Mouse (Mus musculus) hindbrain, embryonic 16.5 days (tissue): ENCODE measurements at regions not wholly inside any gene's neighbourhood (a gene's known extent, or its start where the extent isn't known, plus 50 kb on each side); places are given as distances from the start of the nearest gene placed in this dataset.

Experiments
- ATAC-seq: fragments of 200-750 bp; cut with Nextera tagmentation; 2 replicates; pipeline ENCODE4 v1.8.0; 2017; ENCODE audit warnings: moderate TSS enrichment, moderate library complexity
- H3K27ac ChIP-seq: fragments of 300-500 bp; sonication (generic); 2 replicates; pipeline ENCODE4 v1.5.1; 2014; ENCODE audit warnings: low read depth, mild to moderate bottlenecking, control low read depth, low read length, moderate library complexity
- H3K27me3 ChIP-seq: fragments of 300-500 bp; sonication (generic); replicated peaks from 2 replicates; pipeline ENCODE4 v1.6.1; 2014; ENCODE audit warnings: low read length; ENCODE audit not compliant: control insufficient read depth, insufficient read depth
- H3K36me3 ChIP-seq: fragments of 300-500 bp; sonication (generic); 2 replicates; pipeline ENCODE4 v1.6.1; 2014; ENCODE audit warnings: mild to moderate bottlenecking, low read length, moderate library complexity, mixed read lengths; ENCODE audit not compliant: control insufficient read depth, insufficient read depth
- H3K4me1 ChIP-seq: fragments of 300-500 bp; sonication (generic); 2 replicates; pipeline ENCODE4 v1.6.1; 2014; ENCODE audit warnings: low read depth, low read length; ENCODE audit not compliant: control insufficient read depth, insufficient read depth
- H3K4me2 ChIP-seq: fragments of 300-500 bp; sonication (generic); 2 replicates; pipeline ENCODE4 v1.6.1; 2014; ENCODE audit warnings: mild to moderate bottlenecking, low read length, control low read depth, moderate library complexity
- H3K4me3 ChIP-seq: fragments of 300-500 bp; sonication (generic); 2 replicates; pipeline ENCODE4 v1.5.1; 2014; ENCODE audit warnings: mild to moderate bottlenecking, low read length, control low read depth, moderate library complexity
- H3K9ac ChIP-seq: fragments of 300-500 bp; sonication (generic); 2 replicates; pipeline ENCODE4 v1.6.1; 2014; ENCODE audit warnings: low read depth, mild to moderate bottlenecking, control low read depth, low read length, moderate library complexity
- H3K9me3 ChIP-seq: fragments of 300-500 bp; sonication (generic); 2 replicates; pipeline ENCODE4 v1.6.1; 2014; ENCODE audit warnings: mild to moderate bottlenecking, low read length, moderate library complexity; ENCODE audit not compliant: control insufficient read depth
- WGBS: fragments of 180-500 bp; shearing (Covaris S2); extraction: QIAGEN DNeasy Blood & Tissue Kit; methylation state at CpG from one replicate; pipeline ENCODE4 v1.1.7; 2014; 5-methylcytosine and 5-hydroxymethylcytosine counted together

DNA sequence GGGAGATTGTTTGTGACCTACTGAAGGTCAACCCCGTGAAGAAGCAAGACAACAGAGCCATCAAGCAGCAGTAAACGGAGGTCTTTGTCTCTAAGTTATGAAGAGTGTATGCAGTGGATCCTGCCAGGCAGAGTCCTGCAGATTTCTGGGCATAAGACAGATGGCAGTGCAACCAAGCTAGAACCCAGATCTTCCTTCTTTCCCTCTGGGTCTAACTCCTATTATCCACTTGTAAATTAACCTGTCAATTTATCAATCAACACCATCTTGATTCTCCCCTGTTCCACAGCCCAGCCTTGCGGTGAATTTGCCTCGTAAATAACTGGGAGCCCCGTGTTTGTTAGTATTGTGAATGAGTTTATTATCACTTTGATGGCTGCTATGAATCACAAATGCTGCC lies 555.7 kb downstream of the Nr2f2 start:
- no peak overlapping the region for H3K27ac ChIP-seq
- peak; percentile 76 for ATAC-seq
- WGBS: 11% methylated on average over 5 of the region's 5 CpGs
- no peaks in the 10 kb centered on the region for H3K9me3 ChIP-seq
- no peak overlapping the region for H3K4me3 ChIP-seq
- no peaks in the 10 kb centered on the region for H3K4me1 ChIP-seq
- no peak overlapping the region for H3K9ac ChIP-seq
- H3K4me2 ChIP-seq: peak overlapping the region; percentile 22
- no peaks in the 10 kb centered on the region for H3K27me3 ChIP-seq
- no peaks in the 10 kb centered on the region for H3K36me3 ChIP-seq

DNA sequence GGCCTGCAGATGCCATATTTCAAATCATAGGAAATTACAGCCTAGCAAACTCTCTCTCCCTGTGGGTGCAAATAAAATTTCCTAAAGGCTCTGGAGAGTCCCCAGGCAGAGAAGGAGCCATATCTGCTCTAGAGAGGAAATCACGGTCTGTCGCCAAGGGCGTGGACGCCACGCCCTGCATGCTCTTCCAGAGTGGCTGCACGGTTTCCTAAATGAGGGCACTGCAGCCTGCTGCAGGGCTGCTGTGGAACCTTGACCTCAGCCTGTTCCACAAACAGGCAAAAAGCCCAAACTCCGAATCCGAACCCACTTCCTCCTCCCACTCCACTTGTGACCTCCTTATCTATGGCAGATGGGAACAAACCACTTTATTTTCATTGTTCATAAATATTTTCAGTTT lies 559.3 kb downstream of the Nr2f2 start:
- Histone ChIP-seq H3K9me3 (no peaks in the 10 kb centered on the region), H3K36me3 (no peaks in the 10 kb centered on the region), H3K4me1 (no peaks in the 10 kb centered on the region), H3K27me3 (no peaks in the 10 kb centered on the region), H3K4me3 (no peak overlapping the region), H3K4me2 (no peak overlapping the region), H3K9ac (no peak overlapping the region), H3K27ac (no peak overlapping the region)
- 43% methylated on average over 8 of the region's 8 CpGs for whole genome bisulfite sequencing
- no peak for ATAC-seq

DNA sequence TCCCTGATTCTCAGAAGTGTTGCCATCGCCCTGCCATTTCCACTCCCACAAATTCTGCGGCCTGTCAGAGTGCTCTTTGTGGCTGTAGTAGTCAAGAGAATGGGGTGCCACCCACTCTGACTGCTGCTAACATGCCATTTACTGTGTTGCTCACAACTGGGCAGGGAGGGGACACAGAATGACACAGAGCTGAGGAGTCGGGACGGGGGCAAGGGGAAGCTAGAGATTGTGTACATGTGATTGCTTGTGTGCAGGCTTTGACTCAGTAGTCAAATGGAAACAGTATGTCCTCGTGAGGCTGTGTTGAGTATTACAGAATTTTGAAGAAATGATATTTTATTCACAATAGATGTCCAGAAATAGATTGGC lies 595.6 kb downstream of the Nr2f2 start:
- no peaks in the 10 kb centered on the region for H3K36me3 ChIP-seq
- H3K4me1 ChIP-seq: peaks cover 3% of the 10 kb centered on the region
- ATAC-seq: no peak
- H3K9me3 ChIP-seq: no peaks in the 10 kb centered on the region
- WGBS: 68% methylated on average over 5 of the region's 5 CpGs
- no peaks in the 10 kb centered on the region; the same call in 1 of the 2 replicates for H3K27me3 ChIP-seq
- no peak overlapping the region for H3K27ac ChIP-seq
- no peak overlapping the region for H3K9ac ChIP-seq
- H3K4me2 ChIP-seq: no peak overlapping the region
- no peak overlapping the region for H3K4me3 ChIP-seq

DNA sequence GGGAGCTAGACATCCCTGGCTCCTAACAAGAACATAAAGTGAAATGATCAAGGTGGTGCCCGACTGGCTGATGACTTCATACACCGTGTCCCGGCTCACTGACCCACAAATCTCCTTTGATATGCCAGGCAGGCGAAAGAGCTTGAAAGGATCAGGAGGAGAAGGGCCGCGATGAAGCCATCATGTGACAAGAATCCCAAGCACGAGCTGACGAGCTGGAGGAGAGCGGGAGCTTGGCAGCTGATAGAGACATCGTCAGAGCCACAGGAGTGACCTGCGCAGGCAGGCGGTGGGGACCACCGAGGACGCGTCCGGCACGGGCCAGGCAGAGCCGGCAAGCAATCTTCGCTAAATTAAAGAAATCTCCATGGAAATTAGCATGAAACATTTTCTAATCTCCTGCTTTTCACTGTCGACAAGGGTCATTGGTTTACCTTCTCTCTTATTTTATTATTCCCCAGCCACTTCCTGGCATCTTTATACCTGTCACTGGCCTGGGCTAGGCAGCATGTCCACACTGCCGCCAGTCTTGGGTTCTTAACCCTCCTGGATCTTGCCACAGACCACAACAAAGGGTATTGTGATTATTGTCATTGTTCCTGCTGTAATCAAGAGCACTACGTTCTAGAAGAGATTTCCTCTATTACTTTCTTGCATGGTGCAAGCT lies 596.1 kb downstream of the Nr2f2 start:
- no peak overlapping the region for H3K27ac ChIP-seq

DNA sequence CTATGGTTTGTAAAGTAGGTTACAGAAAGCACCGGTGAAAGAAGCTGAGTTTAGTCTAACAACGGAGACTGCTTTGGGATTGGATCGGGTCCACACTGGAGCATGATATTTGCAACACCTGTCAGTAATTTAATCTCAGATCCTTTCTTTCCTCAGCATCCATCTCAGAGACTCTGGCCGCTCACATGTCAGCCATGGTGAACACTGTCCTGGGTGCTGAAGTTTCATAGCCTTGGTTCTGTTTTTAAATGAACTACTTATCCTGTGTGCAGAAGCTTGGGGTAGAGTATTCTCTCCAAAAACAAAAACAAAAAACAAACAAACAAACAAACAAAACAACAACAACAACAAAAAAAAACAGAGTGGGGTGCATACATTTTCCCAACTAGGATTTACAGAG lies 600.1 kb downstream of the Nr2f2 start:
- H3K4me1 ChIP-seq: peaks cover 3% of the 10 kb centered on the region
- no peaks in the 10 kb centered on the region for H3K27me3 ChIP-seq
- H3K9ac ChIP-seq: no peak overlapping the region

More for the DNA sequence above, 596.1 kb downstream of the Nr2f2 start:
- H3K4me1 ChIP-seq: peaks cover 3% of the 10 kb centered on the region
- peak; percentile 71; the same call in 1 of the 2 replicates for ATAC-seq
- H3K27me3 ChIP-seq: no peaks in the 10 kb centered on the region
- 32% methylated on average over 22 of the region's 22 CpGs for WGBS
- H3K36me3 ChIP-seq: no peaks in the 10 kb centered on the region
- peak overlapping the region; percentile 48 for H3K4me2 ChIP-seq
- 0 out of 2 replicates have a peak overlapping the region, but pooled peaks have one; percentile 17 for H3K9ac ChIP-seq
- no peaks in the 10 kb centered on the region for H3K9me3 ChIP-seq
- peak overlapping the region; percentile 20 for H3K4me3 ChIP-seq

DNA sequence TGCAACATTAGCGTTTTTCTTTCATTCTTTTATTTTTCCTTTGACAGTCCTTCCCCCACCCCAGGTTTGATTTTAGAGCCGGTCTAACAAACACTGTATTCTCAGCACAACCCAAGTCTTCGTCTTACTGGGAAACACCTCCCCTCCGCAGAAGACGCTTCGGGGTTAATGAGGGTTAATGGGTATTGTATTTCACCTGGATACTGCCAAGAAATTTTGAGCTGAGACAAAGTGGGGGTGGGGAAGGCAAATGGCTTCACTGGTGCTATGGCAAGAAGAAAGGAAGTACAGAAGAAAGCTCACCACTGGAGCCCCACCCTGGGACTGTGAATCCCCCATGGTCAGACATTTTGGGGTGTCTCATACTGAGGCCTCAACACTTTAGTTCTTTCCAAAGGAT lies 626.0 kb downstream of the Nr2f2 start:
- Histone ChIP-seq H3K4me1 (no peaks in the 10 kb centered on the region), H3K27ac (no peak overlapping the region), H3K4me3 (no peak overlapping the region), H3K27me3 (no peaks in the 10 kb centered on the region), H3K9me3 (no peaks in the 10 kb centered on the region), H3K4me2 (no peak overlapping the region), H3K9ac (no peak overlapping the region), H3K36me3 (no peaks in the 10 kb centered on the region)
- 65% methylated on average over 6 of the region's 6 CpGs for WGBS
- ATAC-seq: no peak

More for the DNA sequence above, 600.1 kb downstream of the Nr2f2 start:
- Histone ChIP-seq H3K36me3 (no peaks in the 10 kb centered on the region), H3K4me2 (no peak overlapping the region), H3K9me3 (no peaks in the 10 kb centered on the region), H3K4me3 (no peak overlapping the region), H3K27ac (no peak overlapping the region)
- ATAC-seq: no peak
- WGBS: 66% methylated on average over 4 of the region's 4 CpGs

DNA sequence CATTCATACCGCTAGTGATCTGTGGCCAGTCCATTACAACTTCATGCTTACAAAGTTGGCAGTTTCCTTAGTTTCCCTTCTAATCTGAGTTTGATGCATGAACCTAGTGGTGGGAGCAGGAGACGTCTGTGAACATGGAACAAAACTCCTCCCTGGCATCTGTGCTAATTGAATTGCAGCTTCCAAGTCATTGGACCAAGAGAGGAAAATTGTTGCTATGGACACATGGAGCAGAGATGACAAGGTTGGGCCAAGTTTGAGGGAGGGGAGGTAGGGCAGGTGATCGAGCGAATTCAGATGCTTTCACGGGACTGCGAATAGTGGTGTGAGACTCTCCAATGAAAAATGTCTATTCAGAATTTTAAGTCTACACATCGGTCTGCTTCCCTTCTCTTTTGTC lies 627.5 kb downstream of the Nr2f2 start:
- 78% methylated on average over 7 of the region's 7 CpGs for WGBS
- ATAC-seq: peak; percentile 52
- H3K4me1 ChIP-seq: no peaks in the 10 kb centered on the region
- no peak overlapping the region for H3K4me2 ChIP-seq
- no peaks in the 10 kb centered on the region for H3K36me3 ChIP-seq
- H3K9me3 ChIP-seq: no peaks in the 10 kb centered on the region
- no peak overlapping the region for H3K4me3 ChIP-seq
- no peak overlapping the region for H3K27ac ChIP-seq
- H3K27me3 ChIP-seq: no peaks in the 10 kb centered on the region
- H3K9ac ChIP-seq: no peak overlapping the region

DNA sequence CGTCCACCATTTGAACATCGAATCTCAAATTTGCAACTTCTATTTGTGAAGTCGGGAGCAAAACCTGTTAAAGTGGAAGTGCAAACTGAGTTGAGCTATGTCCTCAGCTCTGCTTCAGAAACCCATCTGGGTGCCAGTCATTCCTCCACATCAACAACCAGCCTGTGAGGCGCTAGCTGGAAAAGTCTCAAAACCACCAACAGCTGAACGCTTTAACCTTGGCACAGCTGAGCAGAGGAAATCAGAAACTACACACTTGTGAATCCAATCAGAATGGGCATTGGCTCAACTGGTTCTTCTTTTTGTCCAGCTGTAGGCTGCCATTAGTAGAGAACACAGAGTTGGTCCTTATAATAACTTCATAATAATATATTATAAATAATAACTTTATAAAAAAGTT lies 651.5 kb downstream of the Nr2f2 start:
- Histone ChIP-seq H3K4me3 (no peak overlapping the region), H3K27ac (no peak overlapping the region), H3K9me3 (no peaks in the 10 kb centered on the region), H3K4me1 (no peaks in the 10 kb centered on the region), H3K9ac (no peak overlapping the region), H3K36me3 (no peaks in the 10 kb centered on the region), H3K27me3 (no peaks in the 10 kb centered on the region), H3K4me2 (no peak overlapping the region)
- ATAC-seq: no peak
- 84% methylated on average over 5 of the region's 5 CpGs for WGBS

DNA sequence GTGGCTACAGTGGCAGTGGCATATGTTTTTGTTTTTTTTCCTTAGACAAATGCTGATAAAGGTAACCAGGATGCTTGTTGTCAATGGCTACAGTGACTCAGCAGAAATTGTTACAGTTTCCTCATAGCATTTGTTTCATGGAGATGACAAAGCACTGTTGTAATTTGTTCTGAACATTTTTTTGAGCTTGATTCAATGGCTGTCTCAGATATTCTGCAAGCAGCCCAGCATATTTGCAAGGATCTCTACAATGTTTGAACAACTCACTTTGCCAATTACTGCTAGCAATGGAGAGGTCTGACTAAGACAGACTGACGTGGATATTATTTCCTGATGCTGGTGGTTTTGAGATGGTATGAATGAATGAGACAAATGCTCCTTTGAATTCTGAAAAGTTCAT lies 696.3 kb downstream of the Nr2f2 start:
- H3K9ac ChIP-seq: no peak overlapping the region
- H3K4me3 ChIP-seq: no peak overlapping the region
- H3K27me3 ChIP-seq: no peaks in the 10 kb centered on the region
- no peak for ATAC-seq
- H3K36me3 ChIP-seq: no peaks in the 10 kb centered on the region
- no peaks in the 10 kb centered on the region for H3K9me3 ChIP-seq
- WGBS: 84% methylated on average over 1 of the region's 1 CpGs
- H3K4me1 ChIP-seq: no peaks in the 10 kb centered on the region
- no peak overlapping the region for H3K4me2 ChIP-seq
- no peak overlapping the region for H3K27ac ChIP-seq
